26 mouse cellular contexts compared by ENCODE assay signal in genomic region chr15:96702466-96703031, GRCm38 (mm10). TPM values are rescaled to one million over a fixed set of nuclear protein-coding genes. Genes with fewer than 3 reads are reported as not detected.
A peak's percentile ranks its signal among the peaks of the same experiment; 100 is the strongest.
DNase-seq lines count a peak whose midpoint lies in the region; ATAC-seq and TF ChIP-seq lines count a peak whose summit lies in the region.
"Had no signal": no experiment of that assay in that cellular context is flagged by ENCODE, and none has a peak within 500 bp of the region (broad histone marks: within the 10 kb centered on the region; RNA-seq: fewer than 3 reads in every experiment).

No protein-coding gene starts in this region.

- no peak overlapping the region for H3K4me3 ChIP-seq in embryonic facial prominence, embryonic 13.5 days
- H3K4me3 ChIP-seq in embryonic facial prominence, embryonic 10.5 days, result no peak overlapping the region
- H3K4me3 ChIP-seq in E14TG2a.4 (replicated peaks; ENCODE audit: low read length), result peak overlapping the region; percentile 48; the same call in 1 of the 2 replicates
- H3K4me3 ChIP-seq: embryonic facial prominence, embryonic 12.5 days; erythroblast, embryonic 14.5 days; forebrain, embryonic 13.5 days; hindbrain, embryonic 10.5 days; hindbrain, embryonic 13.5 days; intestine, embryonic 15.5 days had no signal

- peaks cover 4% of the 10 kb centered on the region; the same call in 1 of the 2 replicates for H3K36me3 ChIP-seq in embryonic facial prominence, embryonic 13.5 days
- peaks cover 11% of the 10 kb centered on the region for H3K36me3 ChIP-seq in embryonic facial prominence, embryonic 10.5 days (replicated peaks)
- H3K36me3 ChIP-seq in E14TG2a.4 (ENCODE audit: insufficient read depth, low read length), result peaks cover 10% of the 10 kb centered on the region
- H3K36me3 ChIP-seq: embryonic facial prominence, embryonic 12.5 days; hindbrain, embryonic 13.5 days; intestine, embryonic 15.5 days had no signal

- peaks cover 13% of the 10 kb centered on the region for H3K4me1 ChIP-seq in embryonic facial prominence, embryonic 13.5 days
- H3K4me1 ChIP-seq in embryonic facial prominence, embryonic 10.5 days, result peaks cover 17% of the 10 kb centered on the region
- H3K4me1 ChIP-seq in E14TG2a.4 (replicated peaks; ENCODE audit: low read depth, low read length), result peaks cover 62% of the 10 kb centered on the region

- 0 out of 2 replicates have a peak overlapping the region, but pooled peaks have one; percentile 22 for H3K27ac ChIP-seq in embryonic facial prominence, embryonic 13.5 days
- no peak overlapping the region for H3K27ac ChIP-seq in embryonic facial prominence, embryonic 10.5 days (replicated peaks)
- H3K27ac ChIP-seq: embryonic facial prominence, embryonic 12.5 days; forebrain, embryonic 13.5 days; hindbrain, embryonic 10.5 days; hindbrain, embryonic 13.5 days; intestine, embryonic 15.5 days had no signal

- no peak for ATAC-seq in embryonic facial prominence, embryonic 13.5 days (ENCODE audit: insufficient number of reproducible peaks, insufficient read depth, low FRiP score, low TSS enrichment, low read depth)
- ATAC-seq: forebrain, embryonic 13.5 days; forebrain, embryonic 16.5 days; hindbrain, embryonic 16.5 days; intestine, embryonic 15.5 days had no signal

- no peaks in the 10 kb centered on the region for H3K27me3 ChIP-seq in embryonic facial prominence, embryonic 13.5 days
- no peaks in the 10 kb centered on the region for H3K27me3 ChIP-seq in embryonic facial prominence, embryonic 10.5 days (replicated peaks; ENCODE audit: low read depth, poor library complexity, severe bottlenecking)
- H3K27me3 ChIP-seq in E14TG2a.4 (ENCODE audit: insufficient read depth, low read length), result no peaks in the 10 kb centered on the region
- H3K27me3 ChIP-seq: embryonic facial prominence, embryonic 12.5 days; forebrain, embryonic 13.5 days; hindbrain, embryonic 13.5 days; intestine, embryonic 15.5 days had no signal

- DNase-seq in embryonic facial prominence, embryonic 10.5 days (ENCODE audit: low spot score), result no peak
- DNase-seq in ES-CJ7 (ENCODE audit: low read depth, low spot score), result peak; percentile 81
- DNase-seq in ZHBTc4 (ENCODE audit: low read depth, low spot score), result peak; percentile 73
- DNase-seq in urinary bladder, postnatal 36 days (ENCODE audit: low spot score in 2 of 2), result no peak
- no peak for DNase-seq in right cerebral cortex, postnatal 4 days
- DNase-seq: adrenal gland, adult 2 months; adrenal gland, postnatal 14 days; B cell, adult 2 months; cerebellum, adult 11 months; cerebellum, adult 2 months; cerebellum, postnatal 10 days; gastrocnemius, postnatal 10 days; gastrocnemius, postnatal 36 days; heart, postnatal 36 days; kidney, adult 11 months had no signal

- no peaks in the 10 kb centered on the region for H3K9me3 ChIP-seq in embryonic facial prominence, embryonic 13.5 days
- H3K9me3 ChIP-seq in embryonic facial prominence, embryonic 10.5 days, result no peaks in the 10 kb centered on the region
- no peaks in the 10 kb centered on the region for H3K9me3 ChIP-seq in E14TG2a.4 (ENCODE audit: low read length)
- H3K9me3 ChIP-seq: embryonic facial prominence, embryonic 12.5 days; forebrain, embryonic 13.5 days; hindbrain, embryonic 10.5 days; hindbrain, embryonic 13.5 days; intestine, embryonic 15.5 days had no signal

- no peak for TF ChIP-seq CTCF in E14TG2a.4 (conservative IDR thresholded peaks at IDR 0.05; ENCODE audit: low read length)

- WGBS in embryonic facial prominence, embryonic 13.5 days, result 86% methylated on average over 12 of the region's 12 CpGs
- 90% methylated on average over 12 of the region's 12 CpGs for WGBS in embryonic facial prominence, embryonic 10.5 days

- no peak overlapping the region for H3K4me2 ChIP-seq in embryonic facial prominence, embryonic 13.5 days
- H3K4me2 ChIP-seq: embryonic facial prominence, embryonic 12.5 days; forebrain, embryonic 13.5 days; heart, embryonic 11.5 days; hindbrain, embryonic 13.5 days; intestine, embryonic 15.5 days had no signal

- H3K9ac ChIP-seq in embryonic facial prominence, embryonic 13.5 days, result no peak overlapping the region
- H3K9ac ChIP-seq: embryonic facial prominence, embryonic 12.5 days; forebrain, embryonic 13.5 days; hindbrain, embryonic 13.5 days; intestine, embryonic 15.5 days had no signal

RNA-seq across cellular contexts. Expression of gene Slc38a2, which starts 3.0 kb away (rescaled TPM):
- 125 and 136 TPM in 2 replicates for polyA plus RNA-seq in embryonic facial prominence, embryonic 13.5 days (2015; fragmentation: Nextera tagmentation; extraction: Ambion mirVana)
- 179 TPM in 2 replicates for polyA plus RNA-seq in embryonic facial prominence, embryonic 10.5 days (2016; fragmentation: Nextera tagmentation; extraction: Ambion mirVana)

RNA-seq across cellular contexts. Expression of gene Slc38a1, which starts 59.8 kb away (rescaled TPM):
- polyA plus RNA-seq in embryonic facial prominence, embryonic 13.5 days (2015; fragmentation: Nextera tagmentation; extraction: Ambion mirVana), result 64.2 and 74.6 TPM in 2 replicates
- 120 and 124 TPM in 2 replicates for polyA plus RNA-seq in embryonic facial prominence, embryonic 10.5 days (2016; fragmentation: Nextera tagmentation; extraction: Ambion mirVana)

Comparison
In these comparisons a context has a peak if more than half of its experiments do, and no peak if none do; other contexts are left out.
1. DNase-seq: peak in ES-CJ7 (single experiment) and ZHBTc4 (single experiment); none in embryonic facial prominence, embryonic 10.5 days (single experiment), urinary bladder, postnatal 36 days (0 of 2) and right cerebral cortex, postnatal 4 days (single experiment).